Mouse (Mus musculus): ENCODE measurements at regions not wholly inside any gene's neighbourhood (a gene's known extent, or its start where the extent isn't known, plus 50 kb on each side); places are given as distances from the start of the nearest gene placed in this dataset.
A peak's percentile ranks its signal among the peaks of the same experiment; 100 is the strongest.

DNA sequence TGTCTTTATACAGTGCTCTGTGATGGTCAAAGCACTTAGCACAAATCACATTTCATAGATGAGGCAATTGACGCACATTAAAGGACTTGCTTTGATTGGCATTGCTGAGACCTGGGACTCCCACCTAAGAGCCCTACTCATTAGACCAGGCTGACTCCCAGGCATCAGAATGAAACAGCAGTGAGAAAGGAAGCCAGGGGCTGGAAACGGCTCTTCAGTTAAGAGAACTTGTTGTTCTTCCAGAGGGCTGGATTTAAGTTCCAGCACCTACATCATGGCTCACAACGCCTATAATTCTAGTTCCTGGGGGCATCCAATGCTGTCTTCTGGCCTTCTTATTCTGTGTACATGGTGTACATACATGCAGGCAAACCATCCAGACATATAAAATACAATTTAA, 226.3 kb downstream of the Zfp36l1 start:
- Histone ChIP-seq H3K9me3 (replicated peaks) (no peaks in the 10 kb centered on the region), H3K27ac (replicated peaks) (peak overlapping the region; percentile 44), H3K27me3 (no peaks in the 10 kb centered on the region), H3K4me3 (replicated peaks) (no peak overlapping the region), H3K36me3 (no peaks in the 10 kb centered on the region), H3K4me1 (peaks cover 48% of the 10 kb centered on the region), H3K4me2 (replicated peaks) (no peak overlapping the region), H3K9ac (no peak overlapping the region)
- ATAC-seq (ENCODE audit: insufficient number of reproducible peaks, low FRiP score, low TSS enrichment, low read depth): no peak
- WGBS: 74% methylated on average over 3 of the region's 3 CpGs

DNA sequence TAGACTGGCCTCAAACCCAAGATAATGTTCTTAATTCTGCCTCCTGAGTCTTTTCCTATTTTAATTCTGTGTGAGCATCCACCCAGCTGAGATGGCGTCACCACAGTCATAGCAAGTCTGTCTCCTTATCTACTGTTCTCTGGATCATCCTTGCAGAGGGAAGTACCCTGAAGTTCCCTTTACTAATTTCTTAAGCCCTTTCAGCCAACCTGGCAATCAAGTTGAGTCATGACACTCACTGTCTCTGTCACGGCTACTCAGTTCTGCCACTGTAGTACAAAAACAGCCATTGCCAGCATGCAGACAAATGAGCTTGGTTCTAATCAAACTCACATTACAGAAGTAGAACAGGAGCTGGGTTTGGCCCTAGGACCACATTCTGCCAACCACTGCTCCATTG, 227.5 kb downstream of the Zfp36l1 start:
- no peaks in the 10 kb centered on the region for H3K27me3 ChIP-seq
- 82% methylated on average over 2 of the region's 2 CpGs for WGBS
- H3K9ac ChIP-seq: no peak overlapping the region
- no peak overlapping the region for H3K4me3 ChIP-seq (replicated peaks)
- H3K4me2 ChIP-seq (replicated peaks): no peak overlapping the region
- H3K9me3 ChIP-seq (replicated peaks): no peaks in the 10 kb centered on the region
- no peak for ATAC-seq (ENCODE audit: insufficient number of reproducible peaks, low FRiP score, low TSS enrichment, low read depth)
- H3K4me1 ChIP-seq: peaks cover 49% of the 10 kb centered on the region
- peak overlapping the region; percentile 48; the same call in 1 of the 2 replicates for H3K27ac ChIP-seq (replicated peaks)
- H3K36me3 ChIP-seq: no peaks in the 10 kb centered on the region

- Histone ChIP-seq H3K27ac (replicated peaks) (no peak overlapping the region), H3K4me2 (replicated peaks) (no peak overlapping the region), H3K4me1 (peaks cover 62% of the 10 kb centered on the region), H3K9me3 (replicated peaks) (no peaks in the 10 kb centered on the region), H3K9ac (no peak overlapping the region), H3K4me3 (replicated peaks) (no peak overlapping the region), H3K27me3 (no peaks in the 10 kb centered on the region), H3K36me3 (no peaks in the 10 kb centered on the region)
- WGBS: 88% methylated on average over 4 of the region's 4 CpGs
- no peak for ATAC-seq (ENCODE audit: insufficient number of reproducible peaks, low FRiP score, low TSS enrichment, low read depth)
Observed at GRCm38 (mm10) chr12:79883651-79884050, 229.2 kb downstream of the Zfp36l1 start.

- Histone ChIP-seq H3K4me1 (peaks cover 41% of the 10 kb centered on the region), H3K4me3 (replicated peaks) (no peak overlapping the region), H3K36me3 (no peaks in the 10 kb centered on the region), H3K4me2 (replicated peaks) (peak overlapping the region; percentile 24), H3K27me3 (no peaks in the 10 kb centered on the region), H3K27ac (replicated peaks) (peak overlapping the region; percentile 89), H3K9ac (no peak overlapping the region), H3K9me3 (replicated peaks) (no peaks in the 10 kb centered on the region)
- no peak for ATAC-seq (ENCODE audit: insufficient number of reproducible peaks, low FRiP score, low TSS enrichment, low read depth)
- 26% methylated on average over 18 of the region's 18 CpGs for WGBS
Observed at GRCm38 (mm10) chr12:79880751-79881261, 232.0 kb downstream of the Zfp36l1 start.

- Histone ChIP-seq H3K27ac (replicated peaks) (peak overlapping the region; percentile 89), H3K27me3 (no peaks in the 10 kb centered on the region), H3K4me1 (peaks cover 36% of the 10 kb centered on the region), H3K4me3 (replicated peaks) (no peak overlapping the region), H3K36me3 (no peaks in the 10 kb centered on the region), H3K9ac (no peak overlapping the region), H3K4me2 (replicated peaks) (peak overlapping the region; percentile 24), H3K9me3 (replicated peaks) (no peaks in the 10 kb centered on the region)
- 48% methylated on average over 4 of the region's 4 CpGs for WGBS
- ATAC-seq (ENCODE audit: insufficient number of reproducible peaks, low FRiP score, low TSS enrichment, low read depth): no peak
Observed at GRCm38 (mm10) chr12:79880346-79880745, 232.5 kb downstream of the Zfp36l1 start.

- no peaks in the 10 kb centered on the region for H3K27me3 ChIP-seq
- no peak for ATAC-seq (ENCODE audit: insufficient number of reproducible peaks, low FRiP score, low TSS enrichment, low read depth)
- H3K27ac ChIP-seq (replicated peaks): peak overlapping the region; percentile 89
- H3K4me1 ChIP-seq: peaks cover 35% of the 10 kb centered on the region
- no peaks in the 10 kb centered on the region for H3K36me3 ChIP-seq
- H3K9me3 ChIP-seq (replicated peaks): no peaks in the 10 kb centered on the region
- H3K9ac ChIP-seq: no peak overlapping the region
- H3K4me2 ChIP-seq (replicated peaks): no peak overlapping the region
- WGBS: 27% methylated on average over 9 of the region's 9 CpGs
- H3K4me3 ChIP-seq (replicated peaks): no peak overlapping the region
Observed at GRCm38 (mm10) chr12:79879918-79880273, 232.9 kb downstream of the Zfp36l1 start.

- H3K4me3 ChIP-seq (replicated peaks): no peak overlapping the region
- no peak overlapping the region for H3K9ac ChIP-seq
- H3K27me3 ChIP-seq: no peaks in the 10 kb centered on the region
- no peak overlapping the region for H3K4me2 ChIP-seq (replicated peaks)
- no peaks in the 10 kb centered on the region for H3K9me3 ChIP-seq (replicated peaks)
- WGBS: 27% methylated on average over 15 of the region's 15 CpGs
- peak; percentile 55; the same call in 1 of the 2 replicates for ATAC-seq (ENCODE audit: insufficient number of reproducible peaks, low FRiP score, low TSS enrichment, low read depth)
- peaks cover 35% of the 10 kb centered on the region for H3K4me1 ChIP-seq
- H3K36me3 ChIP-seq: no peaks in the 10 kb centered on the region
- peak overlapping the region; percentile 89 for H3K27ac ChIP-seq (replicated peaks)
Observed at GRCm38 (mm10) chr12:79879093-79879917, 233.5 kb downstream of the Zfp36l1 start.

- Histone ChIP-seq H3K4me2 (replicated peaks) (no peak overlapping the region), H3K27ac (replicated peaks) (peak overlapping the region; percentile 89), H3K27me3 (no peaks in the 10 kb centered on the region), H3K4me1 (peaks cover 35% of the 10 kb centered on the region), H3K36me3 (no peaks in the 10 kb centered on the region), H3K4me3 (replicated peaks) (no peak overlapping the region), H3K9me3 (replicated peaks) (no peaks in the 10 kb centered on the region), H3K9ac (no peak overlapping the region)
- WGBS: 44% methylated on average over 5 of the region's 5 CpGs
- no peak for ATAC-seq (ENCODE audit: insufficient number of reproducible peaks, low FRiP score, low TSS enrichment, low read depth)
Observed at GRCm38 (mm10) chr12:79878766-79879092, 234.1 kb downstream of the Zfp36l1 start.

GRCm38 (mm10) chr12:79878163-79878562, 234.7 kb downstream of the Zfp36l1 start:
- WGBS: 78% methylated on average over 3 of the region's 3 CpGs
- H3K27me3 ChIP-seq: no peaks in the 10 kb centered on the region
- no peaks in the 10 kb centered on the region for H3K9me3 ChIP-seq (replicated peaks)
- H3K4me3 ChIP-seq (replicated peaks): no peak overlapping the region
- no peaks in the 10 kb centered on the region for H3K36me3 ChIP-seq
- peaks cover 35% of the 10 kb centered on the region for H3K4me1 ChIP-seq
- H3K4me2 ChIP-seq (replicated peaks): no peak overlapping the region
- no peak overlapping the region for H3K9ac ChIP-seq
- no peak for ATAC-seq (ENCODE audit: insufficient number of reproducible peaks, low FRiP score, low TSS enrichment, low read depth)
- no peak overlapping the region for H3K27ac ChIP-seq (replicated peaks)

DNA sequence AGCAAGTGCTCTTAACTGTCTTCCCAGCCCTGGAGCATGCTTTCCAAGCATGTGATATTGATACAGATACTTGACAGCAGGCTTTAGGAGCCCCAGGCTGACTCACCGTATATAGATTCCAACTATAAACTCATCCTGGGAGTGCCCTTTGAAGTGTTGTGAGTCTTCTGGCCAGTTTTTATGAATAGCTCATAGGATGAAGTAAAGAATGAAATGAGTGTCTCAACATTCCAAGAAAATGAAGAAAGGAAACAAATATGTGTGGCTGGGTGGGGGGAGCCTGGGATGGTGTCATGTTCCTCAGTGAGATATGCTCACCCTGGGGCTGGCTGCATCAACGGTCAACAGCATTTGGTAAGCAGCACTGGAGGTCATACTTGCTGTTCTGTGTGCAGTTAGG, 238.5 kb downstream of the Zfp36l1 start:
- H3K27ac ChIP-seq (replicated peaks): no peak overlapping the region
- 20% methylated on average over 2 of the region's 2 CpGs for WGBS
- no peaks in the 10 kb centered on the region for H3K9me3 ChIP-seq (replicated peaks)
- no peaks in the 10 kb centered on the region for H3K27me3 ChIP-seq
- peaks cover 8% of the 10 kb centered on the region for H3K4me1 ChIP-seq
- no peaks in the 10 kb centered on the region for H3K36me3 ChIP-seq
- no peak for ATAC-seq (ENCODE audit: insufficient number of reproducible peaks, low FRiP score, low TSS enrichment, low read depth)
- H3K9ac ChIP-seq: no peak overlapping the region
- H3K4me3 ChIP-seq (replicated peaks): no peak overlapping the region
- H3K4me2 ChIP-seq (replicated peaks): no peak overlapping the region

GRCm38 (mm10) chr12:79865179-79865552, 247.6 kb downstream of the Zfp36l1 start:
- peak overlapping the region; percentile 81 for H3K27ac ChIP-seq (replicated peaks)
- H3K36me3 ChIP-seq: no peaks in the 10 kb centered on the region
- WGBS: 29% methylated on average over 6 of the region's 6 CpGs
- H3K4me2 ChIP-seq (replicated peaks): no peak overlapping the region
- no peaks in the 10 kb centered on the region for H3K9me3 ChIP-seq (replicated peaks)
- no peaks in the 10 kb centered on the region for H3K27me3 ChIP-seq
- no peak overlapping the region for H3K9ac ChIP-seq
- H3K4me1 ChIP-seq: peaks cover 30% of the 10 kb centered on the region
- H3K4me3 ChIP-seq (replicated peaks): no peak overlapping the region
- peak; percentile 61; the same call in 1 of the 2 replicates for ATAC-seq (ENCODE audit: insufficient number of reproducible peaks, low FRiP score, low TSS enrichment, low read depth)
